Mouse (Mus musculus): ENCODE measurements around the gene Map2k6. TPM values are rescaled to one million over a fixed set of nuclear protein-coding genes. Genes with fewer than 3 reads are reported as not detected.

Map2k6 gene
- total and polyA plus RNA-seq, 3 experiments = 1.9 to 3.2 TPM; not detected in 1

DNA sequence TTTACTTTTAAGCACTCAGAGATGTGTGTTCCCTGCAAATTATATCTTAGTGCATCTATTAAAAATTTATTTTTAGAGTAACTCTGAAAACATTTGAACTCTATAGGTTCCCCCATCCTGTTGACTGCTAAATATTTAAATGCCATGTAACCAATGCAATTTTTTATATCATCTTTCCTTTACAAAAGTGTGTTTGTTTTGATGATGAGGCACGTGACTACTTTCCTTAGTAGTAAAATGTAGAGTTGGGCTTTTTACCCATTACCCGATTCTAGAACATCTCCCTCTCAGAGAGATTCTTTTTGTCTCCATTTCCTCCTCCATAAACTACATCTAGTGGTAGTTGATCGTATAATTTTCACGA is 51.8 kb downstream of the Map2k6 start:
- no peak for TF ChIP-seq NELFE (IDR thresholded peaks at IDR 0.05; ENCODE audit: low read depth, low read length)
- no peak for TF ChIP-seq RAD21 (IDR thresholded peaks at IDR 0.05; ENCODE audit: low read depth, low read length)
- 0 out of 2 replicates have a peak, but pooled peaks have one; percentile 19 for TF ChIP-seq MYC (IDR thresholded peaks at IDR 0.05; ENCODE audit: low read depth, low read length)
- peak; percentile 56; the same call in 1 of the 2 replicates for TF ChIP-seq BHLHE40 (IDR thresholded peaks at IDR 0.05; ENCODE audit: borderline replicate concordance, low read depth, low read length)
- no peak for TF ChIP-seq MAZ (IDR thresholded peaks at IDR 0.05; ENCODE audit: low read depth, low read length)
- no peak for TF ChIP-seq MXI1 (IDR thresholded peaks at IDR 0.05; ENCODE audit: low read depth, low read length)
- TF ChIP-seq E2F4 (IDR thresholded peaks at IDR 0.05; ENCODE audit: borderline replicate concordance, low read depth, low read length) = no peak
- 0 out of 4 replicates have a peak, but pooled peaks of 1 of the 2 experiments have one; percentile 19 for TF ChIP-seq USF2 (IDR thresholded peaks at IDR 0.05; ENCODE audit: borderline replicate concordance in 1 of 2, insufficient read depth in 1 of 2, low read depth in 1 of 2, low read length in 2 of 2)
- TF ChIP-seq EP300 (IDR thresholded peaks at IDR 0.05; ENCODE audit: low read depth in 1 of 2, low read length in 2 of 2) = no peak
- no peak for TF ChIP-seq TCF12 (IDR thresholded peaks at IDR 0.05; ENCODE audit: low read depth, low read length)
- no peak for TF ChIP-seq TBP (IDR thresholded peaks at IDR 0.05; ENCODE audit: low read depth, low read length)
- peak; percentile 76 for TF ChIP-seq USF1 (IDR thresholded peaks at IDR 0.05; ENCODE audit: low read depth, low read length)
- TF ChIP-seq HCFC1 (IDR thresholded peaks at IDR 0.05; ENCODE audit: low read depth, low read length) = no peak
- TF ChIP-seq UBTF (IDR thresholded peaks at IDR 0.05; ENCODE audit: borderline replicate concordance, insufficient read depth, low read depth, low read length) = no peak
- peak; percentile 27; the same call in 1 of the 2 replicates for TF ChIP-seq MEF2A (IDR thresholded peaks at IDR 0.05; ENCODE audit: extremely low read depth, insufficient replicate concordance, low read depth, low read length, poor library complexity, severe bottlenecking)
- TF ChIP-seq ETS1 (IDR thresholded peaks at IDR 0.05; ENCODE audit: low read depth, low read length) = no peak
- TF ChIP-seq MAX (IDR thresholded peaks at IDR 0.05; ENCODE audit: low read length) = no peak
- no peak for TF ChIP-seq POLR2AphosphoS5 (IDR thresholded peaks at IDR 0.05; ENCODE audit: borderline replicate concordance, low read depth, low read length)
- TF ChIP-seq ZC3H11A (IDR thresholded peaks at IDR 0.05; ENCODE audit: low read depth, low read length) = no peak
- TF ChIP-seq ELF1 (IDR thresholded peaks at IDR 0.05; ENCODE audit: low read depth, low read length) = no peak
- no peak for TF ChIP-seq GATA1 (IDR thresholded peaks at IDR 0.05; ENCODE audit: low read depth, low read length)
- TF ChIP-seq CHD1 (IDR thresholded peaks at IDR 0.05; ENCODE audit: low read depth, low read length) = no peak
- TF ChIP-seq SIN3A (IDR thresholded peaks at IDR 0.05; ENCODE audit: low read length) = no peak
- TF ChIP-seq ZMIZ1 (IDR thresholded peaks at IDR 0.05; ENCODE audit: low read depth, low read length) = no peak
- no peak for TF ChIP-seq RCOR1 (IDR thresholded peaks at IDR 0.05; ENCODE audit: low read depth, low read length)
- TF ChIP-seq TAL1 (IDR thresholded peaks at IDR 0.05; ENCODE audit: low read length) = no peak

More for the DNA sequence above, 51.8 kb downstream of the Map2k6 start:
- Histone ChIP-seq H3K9ac (ENCODE audit: control insufficient read depth, low read depth, low read length, poor library complexity, severe bottlenecking) (no peak overlapping the region), H3K36me3 (ENCODE audit: control insufficient read depth in 1 of 2, insufficient read depth in 2 of 2, low read length in 2 of 2) (peaks cover 0 to 16% of the 10 kb centered on the region in 2 experiments; a peak in 2 of 4 replicates), H3K9me3 (replicated peaks; ENCODE audit: insufficient read depth, low read length) (no peaks in the 10 kb centered on the region), H3K27ac (ENCODE audit: control insufficient read depth, low read depth, low read length) (no peak overlapping the region), H3K4me3 (ENCODE audit: control insufficient read depth in 1 of 2, insufficient read depth in 1 of 2, low read depth in 2 of 2, low read length in 2 of 2) (no peak overlapping the region), H3K27me3 (ENCODE audit: control insufficient read depth in 1 of 2, insufficient read depth in 2 of 2, low read length in 2 of 2) (no peaks in the 10 kb centered on the region), H3K79me2 (ENCODE audit: control insufficient read depth, insufficient read depth, low read length, poor library complexity) (no peaks in the 10 kb centered on the region), H3K4me1 (ENCODE audit: control insufficient read depth in 1 of 2, insufficient read depth in 2 of 2, low read length in 2 of 2) (peaks cover 10 to 11% of the 10 kb centered on the region in 2 experiments)
- DNase-seq (ENCODE audit: low read depth, low spot score) = no peak

Data from MEL (cell line).